Mouse (Mus musculus): ENCODE data around the gene Ddah2. TPM values are rescaled to one million over a fixed set of nuclear protein-coding genes. Genes with fewer than 3 reads are reported as not detected.
A peak's percentile ranks its signal among the peaks of the same experiment; 100 is the strongest.
"Not testable (repeated sequence)": the region's sequence is repeated elsewhere in the genome, so short reads cannot be mapped to it uniquely, and the experiment has no call there.

Ddah2 gene
- total RNA-seq, 2 experiments from 2014 or later: 8.4 to 8.9 TPM

DNA sequence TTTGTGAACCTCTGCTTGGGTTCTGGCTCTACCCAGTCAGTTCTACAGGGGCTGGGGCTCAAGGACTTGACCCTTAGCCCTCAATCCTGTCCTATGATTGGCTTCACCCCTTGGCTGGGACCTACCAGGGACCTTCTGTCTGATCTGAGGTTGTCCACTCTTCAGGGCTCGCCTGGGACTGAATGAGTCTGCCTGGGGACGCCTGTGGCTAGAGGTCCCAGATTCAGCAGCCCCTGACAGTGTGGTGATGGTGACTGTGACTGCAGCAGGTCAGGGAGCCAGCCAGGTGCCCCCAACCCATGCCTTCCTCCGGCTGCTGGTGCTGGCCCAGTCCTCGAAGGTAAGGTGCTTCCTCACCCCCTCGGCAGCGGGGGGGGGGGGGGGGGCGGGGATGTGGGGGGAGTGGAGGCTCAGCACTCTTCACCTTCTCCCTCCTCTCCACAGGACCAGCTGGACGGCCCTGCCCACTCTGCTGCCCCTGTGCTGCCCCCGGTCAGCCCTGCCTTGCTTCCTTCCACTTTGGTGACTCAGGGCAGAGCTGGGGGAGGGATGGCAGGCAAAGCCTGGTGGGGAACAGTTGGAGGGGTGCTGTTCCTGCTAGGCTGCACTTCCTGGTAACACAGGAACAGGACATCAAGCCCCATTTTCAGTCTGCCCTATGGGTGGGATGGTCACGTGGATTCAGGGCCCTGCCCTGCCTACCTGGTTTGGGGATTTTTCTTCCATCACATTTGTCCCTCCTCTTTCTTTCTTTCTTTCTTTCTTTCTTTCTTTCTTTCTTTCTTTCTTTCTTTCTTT, 33.9 kb upstream of the Ddah2 start:
- intact Hi-C loops (cut with DNase I): loop anchor here (5.0 kb wide), 1 partner anchor 62 kb away; the partner anchor contains the start of genes Abhd16a and Ly6g6f
- DNase-seq: peak in 1 of 2 experiments; percentile 11

GRCm38 (mm10) chr17:35026206-35026605, 32.6 kb upstream of the Ddah2 start:
- intact Hi-C loops (cut with DNase I): no loop called here

GRCm38 (mm10) chr17:35027277-35028068, 31.4 kb upstream of the Ddah2 start, which contains the start of gene Sapcd1:
Gene Sapcd1 (minus strand): TSS chr17:35028016.
- peak; percentile 31 to 50 for DNase-seq
- intact Hi-C loops (cut with DNase I): no loop called here

More at GRCm38 (mm10) chr17:35026206-35026605, 32.6 kb upstream of the Ddah2 start:
- DNase-seq: peak in 1 of 2 experiments; percentile 12

DNA sequence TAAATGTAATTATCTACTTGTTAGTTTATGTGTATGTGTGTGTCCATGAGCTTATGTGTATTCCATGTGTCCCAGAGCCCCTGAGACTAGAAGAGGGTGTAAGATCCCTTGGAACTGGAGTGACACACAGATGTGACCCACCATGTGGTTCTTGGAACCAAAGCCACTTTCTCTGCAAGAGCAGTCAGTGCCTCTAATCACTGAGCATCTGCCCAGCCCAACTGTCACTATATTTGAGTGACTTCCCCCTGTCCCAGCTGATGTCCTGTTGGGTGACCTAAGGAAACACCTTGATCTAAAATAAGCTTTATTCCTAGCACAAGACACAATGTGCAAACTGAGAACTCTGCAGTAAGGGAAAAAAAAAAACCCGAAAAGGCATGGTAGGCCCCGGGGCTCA, 30.5 kb upstream of the Ddah2 start:
- intact Hi-C loops (cut with DNase I): no loop called here
- DNase-seq: no peak

DNA sequence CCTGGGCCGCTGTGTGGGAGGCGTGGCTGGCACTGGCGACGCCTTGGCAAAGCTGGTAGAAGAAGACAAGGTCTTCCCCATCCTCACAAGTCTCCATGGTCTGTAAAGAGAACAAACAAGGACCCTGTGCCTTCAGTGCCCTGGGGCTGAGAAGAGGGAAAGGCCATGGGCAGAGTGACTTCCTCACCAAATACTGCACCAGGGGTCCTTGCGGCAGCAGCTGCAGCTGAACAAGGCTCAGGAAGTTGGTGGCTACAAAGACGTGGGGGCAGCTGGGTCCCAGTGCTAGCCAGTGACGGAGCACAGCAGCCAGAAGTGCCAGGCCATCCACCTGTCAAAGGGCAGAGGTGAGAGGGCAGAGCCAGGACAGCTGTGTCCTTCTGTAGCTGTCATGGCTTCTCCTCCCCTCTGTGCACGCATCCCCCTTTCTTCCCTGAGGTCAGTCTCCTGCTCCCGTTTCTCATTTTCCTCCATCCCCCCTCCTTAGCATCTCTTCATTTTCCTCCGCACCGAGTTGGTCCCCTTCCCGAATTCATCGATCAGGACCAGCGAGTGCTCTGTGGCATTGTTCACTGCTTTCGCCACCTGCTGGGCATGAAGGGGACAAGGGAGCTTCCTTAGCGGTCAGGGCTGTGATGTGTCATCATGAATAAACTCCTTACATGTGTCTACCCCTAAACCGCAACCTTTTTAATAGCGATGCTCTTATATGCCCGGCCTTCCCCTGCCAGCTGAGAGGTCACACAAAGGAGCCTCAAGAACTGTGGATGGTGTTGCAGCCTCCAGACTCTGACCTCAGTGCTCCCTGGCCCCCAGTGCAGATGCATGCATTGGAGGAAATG, 28.9 kb upstream of the Ddah2 start:
- DNase-seq: peak in 1 of 2 experiments; percentile 14
- intact Hi-C loops (cut with DNase I): no loop called here

- intact Hi-C loops (cut with DNase I): no loop called here
- DNase-seq: peak in 1 of 2 experiments; percentile 11
Measured at GRCm38 (mm10) chr17:35031272-35031671, 27.6 kb upstream of the Ddah2 start.

DNA sequence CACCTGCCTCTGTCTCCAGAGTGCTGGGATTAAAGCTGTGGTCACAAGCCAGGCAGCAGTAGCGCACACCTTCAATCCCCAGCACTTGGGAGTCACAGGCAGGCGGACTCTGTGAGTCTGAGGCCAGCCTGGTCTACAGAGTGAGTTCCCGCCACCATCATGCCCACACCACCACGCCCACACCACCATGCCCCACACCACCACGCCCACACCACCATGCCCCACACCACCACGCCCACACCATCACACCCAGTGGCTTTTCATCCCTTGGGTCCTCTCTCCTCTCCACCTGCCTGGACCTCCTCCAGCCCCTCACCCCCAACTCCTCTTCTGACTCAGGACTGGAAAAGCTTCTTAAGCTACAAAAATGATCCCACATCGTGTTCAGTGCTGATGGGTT, 27.0 kb upstream of the Ddah2 start:
- no peak for DNase-seq
- intact Hi-C loops (cut with DNase I): no loop called here

GRCm38 (mm10) chr17:35032323-35032870, 26.4 kb upstream of the Ddah2 start:
- intact Hi-C loops (cut with DNase I): no loop called here

DNA sequence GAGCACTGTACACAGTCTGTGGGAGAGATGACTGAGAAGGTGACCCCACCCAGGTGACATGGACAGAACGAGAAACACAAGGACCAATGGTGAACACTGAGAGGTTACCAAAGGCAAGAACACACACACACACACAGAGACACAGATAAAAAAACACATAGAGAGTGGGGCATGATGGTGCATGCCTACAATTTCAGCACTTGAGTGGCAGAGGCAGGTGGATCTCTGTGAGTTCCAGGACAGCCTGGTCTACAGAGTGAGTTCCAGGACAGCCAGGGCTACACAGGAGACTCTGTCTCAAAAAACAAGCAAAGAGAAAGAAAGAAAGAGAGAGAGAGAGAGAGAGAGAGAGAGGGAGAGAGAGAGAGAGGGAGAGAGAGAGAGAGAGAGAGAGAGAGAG, 25.1 kb upstream of the Ddah2 start:
- DNase-seq; intact Hi-C loops (cut with DNase I): not testable (repeated sequence)

More at GRCm38 (mm10) chr17:35032323-35032870, 26.4 kb upstream of the Ddah2 start:
- no peak for DNase-seq

- no peak for DNase-seq
- intact Hi-C loops (cut with DNase I): no loop called here
Measured at GRCm38 (mm10) chr17:35034896-35035295, 23.9 kb upstream of the Ddah2 start.

GRCm38 (mm10) chr17:35039121-35039873, 19.5 kb upstream of the Ddah2 start:
- no peak for DNase-seq
- intact Hi-C loops (cut with DNase I): no loop called here

DNA sequence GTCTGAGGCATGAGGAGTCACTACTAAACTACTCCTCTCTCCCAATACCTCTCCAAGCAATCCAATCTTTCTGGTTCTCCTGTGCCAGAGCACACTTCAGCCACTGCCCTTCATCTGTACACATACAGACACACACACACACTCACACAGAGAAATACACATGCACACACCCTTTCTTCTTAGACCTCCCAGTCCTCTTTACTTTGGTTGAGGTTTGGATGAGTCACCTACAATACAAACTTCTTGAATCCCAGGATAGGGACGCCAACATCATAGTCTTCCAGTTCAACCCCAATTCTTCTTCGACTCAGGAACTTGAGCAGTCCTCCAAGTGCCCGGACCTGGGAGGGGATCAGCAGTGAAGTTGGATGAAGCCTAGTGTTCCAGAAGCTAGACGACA, 15.0 kb upstream of the Ddah2 start:
- DNase-seq: no peak
- intact Hi-C loops (cut with DNase I): no loop called here

DNA sequence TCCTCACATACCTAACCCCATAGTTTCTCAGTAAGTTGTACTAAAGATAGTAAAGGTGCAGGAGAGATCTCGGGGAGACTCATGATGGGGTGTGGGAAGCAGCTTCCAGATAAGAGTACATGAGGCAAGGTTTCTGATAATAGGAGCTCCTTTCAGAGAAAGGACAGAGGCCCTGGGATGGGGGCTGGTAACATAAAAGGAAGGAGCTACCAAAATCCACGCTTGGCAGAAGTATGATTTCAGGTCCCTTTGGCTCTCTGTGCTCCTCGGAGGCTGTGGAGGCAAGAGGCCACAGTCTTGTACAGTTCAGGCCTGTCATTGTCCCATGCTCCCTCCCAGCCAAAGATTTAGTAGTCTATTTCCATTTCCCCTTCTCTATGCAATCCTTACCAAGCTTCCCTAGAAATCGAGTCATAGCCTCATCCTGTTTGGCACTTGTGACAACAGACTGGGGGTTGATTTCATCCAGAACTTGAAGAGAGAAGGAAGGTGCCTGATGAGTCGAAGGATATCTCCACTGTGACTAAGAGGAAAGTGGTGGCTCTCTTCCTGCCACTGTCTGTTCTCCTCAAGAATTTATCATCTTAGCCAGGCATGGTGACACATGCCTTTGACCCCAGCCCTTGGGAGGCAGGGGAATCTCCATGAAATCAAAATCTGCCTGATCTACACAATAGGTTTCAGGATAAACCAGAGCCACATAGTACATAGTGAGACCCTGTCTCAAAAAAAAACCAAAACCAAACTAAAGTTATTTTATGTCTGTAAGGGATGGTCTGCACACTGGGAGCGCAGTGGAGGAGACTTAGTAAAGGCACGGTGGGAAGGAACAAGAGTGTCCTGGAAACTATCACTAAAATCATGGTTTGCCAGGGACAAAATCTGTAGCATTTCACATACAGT, 13.7 kb upstream of the Ddah2 start:
- DNase-seq: no peak
- intact Hi-C loops (cut with DNase I): no loop called here

DNA sequence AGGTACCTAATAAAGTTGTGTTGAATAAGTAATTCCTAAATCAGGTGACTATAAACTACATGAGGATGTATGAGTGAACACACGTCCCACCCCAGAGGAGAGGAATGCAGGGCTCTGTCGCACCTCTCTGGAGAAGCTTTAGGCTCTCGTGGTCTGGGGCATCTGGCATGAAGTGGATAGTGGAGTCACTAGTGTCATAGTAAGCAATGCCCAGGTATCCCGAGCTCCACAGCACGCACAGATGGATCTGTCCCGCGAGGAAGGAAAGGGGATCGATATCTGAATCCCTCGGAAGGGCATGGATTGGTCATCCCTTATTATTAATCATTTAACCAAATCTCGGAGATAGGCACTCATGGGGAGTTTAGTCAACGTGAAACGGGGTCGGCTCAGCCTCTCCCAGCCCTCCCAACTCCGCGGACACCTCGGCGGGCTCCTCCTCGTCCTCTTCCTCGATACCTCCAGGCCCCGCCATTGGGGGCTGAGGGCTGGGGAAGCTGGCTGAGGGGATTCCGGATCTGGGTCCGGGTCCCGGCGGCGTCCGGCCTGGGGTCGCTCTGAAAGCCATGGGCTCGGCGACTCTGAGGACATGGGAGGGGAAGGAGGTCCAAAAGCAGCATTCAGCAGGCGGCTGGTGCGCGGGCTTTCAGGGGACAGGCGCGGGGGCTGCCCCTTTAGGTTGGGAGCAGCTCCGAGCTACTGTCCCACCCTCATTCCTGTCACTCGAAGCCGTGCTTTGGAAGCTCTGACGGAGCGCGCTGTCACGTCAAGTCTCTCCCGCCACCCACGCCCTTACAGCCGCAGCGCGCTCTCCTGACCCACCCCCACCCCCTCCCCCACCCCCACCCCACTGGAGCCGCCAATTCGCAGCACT, 12.8 kb upstream of the Ddah2 start:
- intact Hi-C loops (cut with DNase I): no loop called here
- DNase-seq: no peak

DNA sequence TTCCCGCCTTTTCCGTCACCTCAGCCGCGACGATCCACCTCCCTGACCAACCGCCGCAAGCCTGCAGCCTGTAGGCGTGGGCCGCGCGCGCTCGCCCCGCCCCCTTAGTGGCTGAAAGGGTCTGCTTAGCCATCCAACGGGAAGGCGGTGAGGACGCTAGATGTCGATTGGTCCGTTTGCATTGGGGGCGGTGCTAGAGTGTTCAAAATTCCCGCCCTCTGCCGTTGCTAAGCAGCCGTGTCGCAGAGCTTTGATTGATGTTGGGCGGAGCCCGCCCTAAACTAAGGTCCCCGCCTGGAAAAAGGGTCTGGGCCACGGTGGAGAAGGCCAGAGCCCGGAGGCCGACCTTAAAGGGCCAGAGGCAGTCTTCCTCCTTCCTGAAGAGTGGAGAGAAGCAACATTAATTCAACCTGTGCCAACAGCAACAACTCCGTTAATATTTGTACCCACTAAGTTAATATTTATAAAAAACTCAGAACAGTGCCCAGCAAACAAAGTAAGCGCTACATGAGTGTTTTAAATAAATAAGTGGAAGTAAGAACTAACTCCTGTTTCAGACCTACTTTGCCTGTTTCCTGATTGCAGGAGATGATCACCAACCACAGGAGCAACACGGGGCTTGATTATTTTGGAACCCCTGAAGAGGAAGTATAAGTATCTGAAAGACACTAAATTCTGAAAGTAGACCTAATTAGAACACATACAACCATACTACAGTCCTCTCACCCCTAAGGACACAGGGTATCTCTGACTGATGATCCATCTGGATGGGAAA, 12.0 kb upstream of the Ddah2 start, which contains the start of gene Msh5:
Gene Msh5 (minus strand): TSS at position 65 of the 775 bp plus-strand sequence.
- intact Hi-C loops (cut with DNase I): no loop called here
- DNase-seq: peak; percentile 96 to 97

DNA sequence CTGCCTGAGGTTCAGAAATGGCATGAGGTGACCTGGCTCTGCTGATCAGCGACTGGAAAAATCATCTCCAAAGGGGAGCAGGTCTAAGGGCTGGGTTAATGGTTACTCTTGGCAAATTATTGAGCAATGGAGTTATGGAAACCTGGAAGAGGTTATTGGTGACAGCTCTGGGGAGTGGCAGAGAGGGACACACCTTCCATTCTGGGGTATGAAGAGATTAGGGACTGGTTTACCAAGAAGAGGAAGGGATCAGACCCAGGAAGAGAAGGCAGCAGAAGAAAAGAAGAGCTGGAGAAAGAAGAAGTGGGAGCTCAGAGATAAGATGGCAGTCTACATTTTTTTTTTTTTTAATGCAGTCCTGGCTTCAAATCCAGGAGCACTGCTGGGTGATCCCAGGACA, 11.1 kb upstream of the Ddah2 start:
- intact Hi-C loops (cut with DNase I): no loop called here
- DNase-seq: no peak
